Mouse (Mus musculus): ENCODE data around the gene Hopx. TPM values are rescaled to one million over a fixed set of nuclear protein-coding genes. Genes with fewer than 3 reads are reported as not detected.

Hopx gene
- polyA plus RNA-seq, 1 experiment from 2014 or later = 0.13 TPM

GRCm38 (mm10) chr5:77092531-77092930 lies 22.4 kb downstream of the Hopx start:
- Histone ChIP-seq H3K9me3 (ENCODE audit: control insufficient read depth, low read length) (no peaks in the 10 kb centered on the region), H3K4me2 (ENCODE audit: low read depth, severe bottlenecking) (no peak overlapping the region), H3K4me1 (ENCODE audit: control insufficient read depth, insufficient read depth, low read length) (peaks cover 7% of the 10 kb centered on the region), H3K36me3 (ENCODE audit: control insufficient read depth, insufficient read depth, low read length) (no peaks in the 10 kb centered on the region), H3K4me3 (ENCODE audit: low read depth, low read length) (no peak overlapping the region), H3K27ac (replicated peaks; ENCODE audit: low read depth, low read length) (no peak overlapping the region), H3K9ac (ENCODE audit: low read length) (no peak overlapping the region), H3K27me3 (ENCODE audit: control insufficient read depth, insufficient read depth, low read length) (no peaks in the 10 kb centered on the region; the same call in 1 of the 2 replicates)
- 76% methylated on average over 5 of the region's 5 CpGs for WGBS
- DNase-seq (ENCODE audit: low spot score) = no peak
- ATAC-seq (ENCODE audit: insufficient number of reproducible peaks, low FRiP score, low TSS enrichment, low read depth) = no peak

- H3K4me3 ChIP-seq (ENCODE audit: low read depth, low read length) = no peak overlapping the region
- no peak overlapping the region for H3K27ac ChIP-seq (replicated peaks; ENCODE audit: low read depth, low read length)
- ATAC-seq (ENCODE audit: insufficient number of reproducible peaks, low FRiP score, low TSS enrichment, low read depth) (no peak), DNase-seq (ENCODE audit: low spot score) (no peak)
- H3K36me3 ChIP-seq (ENCODE audit: control insufficient read depth, insufficient read depth, low read length) = no peaks in the 10 kb centered on the region
- WGBS = 72% methylated on average over 3 of the region's 3 CpGs
- H3K4me1 ChIP-seq (ENCODE audit: control insufficient read depth, insufficient read depth, low read length) = peaks cover 1% of the 10 kb centered on the region; the same call in 1 of the 2 replicates
- H3K27me3 ChIP-seq (ENCODE audit: control insufficient read depth, insufficient read depth, low read length) = no peaks in the 10 kb centered on the region; the same call in 1 of the 2 replicates
- no peak overlapping the region for H3K9ac ChIP-seq (ENCODE audit: low read length)
- no peaks in the 10 kb centered on the region for H3K9me3 ChIP-seq (ENCODE audit: control insufficient read depth, low read length)
- H3K4me2 ChIP-seq (ENCODE audit: low read depth, severe bottlenecking) = no peak overlapping the region
Observed at GRCm38 (mm10) chr5:77091923-77092322, 23.0 kb downstream of the Hopx start.

GRCm38 (mm10) chr5:77090521-77091096 lies 24.3 kb downstream of the Hopx start:
- H3K4me2 ChIP-seq (ENCODE audit: low read depth, severe bottlenecking) = no peak overlapping the region
- no peaks in the 10 kb centered on the region; the same call in 1 of the 2 replicates for H3K27me3 ChIP-seq (ENCODE audit: control insufficient read depth, insufficient read depth, low read length)
- no peak for DNase-seq (ENCODE audit: low spot score)
- no peaks in the 10 kb centered on the region for H3K4me1 ChIP-seq (ENCODE audit: control insufficient read depth, insufficient read depth, low read length)
- WGBS = 71% methylated on average over 5 of the region's 5 CpGs
- no peak overlapping the region for H3K27ac ChIP-seq (replicated peaks; ENCODE audit: low read depth, low read length)
- H3K36me3 ChIP-seq (ENCODE audit: control insufficient read depth, insufficient read depth, low read length) = no peaks in the 10 kb centered on the region
- no peaks in the 10 kb centered on the region for H3K9me3 ChIP-seq (ENCODE audit: control insufficient read depth, low read length)
- H3K9ac ChIP-seq (ENCODE audit: low read length) = no peak overlapping the region
- no peak for ATAC-seq (ENCODE audit: insufficient number of reproducible peaks, low FRiP score, low TSS enrichment, low read depth)
- no peak overlapping the region for H3K4me3 ChIP-seq (ENCODE audit: low read depth, low read length)

GRCm38 (mm10) chr5:77089901-77090300 lies 25.0 kb downstream of the Hopx start:
- Histone ChIP-seq H3K4me1 (ENCODE audit: control insufficient read depth, insufficient read depth, low read length) (no peaks in the 10 kb centered on the region), H3K4me2 (ENCODE audit: low read depth, severe bottlenecking) (no peak overlapping the region), H3K9me3 (ENCODE audit: control insufficient read depth, low read length) (no peaks in the 10 kb centered on the region), H3K9ac (ENCODE audit: low read length) (no peak overlapping the region), H3K27me3 (ENCODE audit: control insufficient read depth, insufficient read depth, low read length) (no peaks in the 10 kb centered on the region; the same call in 1 of the 2 replicates), H3K27ac (replicated peaks; ENCODE audit: low read depth, low read length) (no peak overlapping the region), H3K36me3 (ENCODE audit: control insufficient read depth, insufficient read depth, low read length) (no peaks in the 10 kb centered on the region), H3K4me3 (ENCODE audit: low read depth, low read length) (no peak overlapping the region)
- DNase-seq (ENCODE audit: low spot score) = no peak
- 54% methylated on average over 8 of the region's 8 CpGs for WGBS
- ATAC-seq (ENCODE audit: insufficient number of reproducible peaks, low FRiP score, low TSS enrichment, low read depth) = no peak

GRCm38 (mm10) chr5:77089294-77089693 lies 25.6 kb downstream of the Hopx start:
- no peaks in the 10 kb centered on the region for H3K36me3 ChIP-seq (ENCODE audit: control insufficient read depth, insufficient read depth, low read length)
- no peak for ATAC-seq (ENCODE audit: insufficient number of reproducible peaks, low FRiP score, low TSS enrichment, low read depth)
- 71% methylated on average over 1 of the region's 1 CpGs for WGBS
- H3K4me1 ChIP-seq (ENCODE audit: control insufficient read depth, insufficient read depth, low read length) = no peaks in the 10 kb centered on the region
- H3K9me3 ChIP-seq (ENCODE audit: control insufficient read depth, low read length) = no peaks in the 10 kb centered on the region
- DNase-seq (ENCODE audit: low spot score) = peak; percentile 79
- H3K9ac ChIP-seq (ENCODE audit: low read length) = no peak overlapping the region
- no peak overlapping the region for H3K4me2 ChIP-seq (ENCODE audit: low read depth, severe bottlenecking)
- H3K4me3 ChIP-seq (ENCODE audit: low read depth, low read length) = no peak overlapping the region
- no peaks in the 10 kb centered on the region for H3K27me3 ChIP-seq (ENCODE audit: control insufficient read depth, insufficient read depth, low read length)
- no peak overlapping the region for H3K27ac ChIP-seq (replicated peaks; ENCODE audit: low read depth, low read length)

GRCm38 (mm10) chr5:77087122-77087521 lies 27.8 kb downstream of the Hopx start:
- no peaks in the 10 kb centered on the region for H3K27me3 ChIP-seq (ENCODE audit: control insufficient read depth, insufficient read depth, low read length)
- H3K4me1 ChIP-seq (ENCODE audit: control insufficient read depth, insufficient read depth, low read length) = no peaks in the 10 kb centered on the region
- no peak overlapping the region for H3K9ac ChIP-seq (ENCODE audit: low read length)
- DNase-seq (ENCODE audit: low spot score) (no peak), ATAC-seq (ENCODE audit: insufficient number of reproducible peaks, low FRiP score, low TSS enrichment, low read depth) (no peak)
- H3K4me2 ChIP-seq (ENCODE audit: low read depth, severe bottlenecking) = no peak overlapping the region
- WGBS = 82% methylated on average over 3 of the region's 3 CpGs
- no peak overlapping the region for H3K4me3 ChIP-seq (ENCODE audit: low read depth, low read length)
- no peaks in the 10 kb centered on the region for H3K36me3 ChIP-seq (ENCODE audit: control insufficient read depth, insufficient read depth, low read length)
- no peak overlapping the region for H3K27ac ChIP-seq (replicated peaks; ENCODE audit: low read depth, low read length)
- no peaks in the 10 kb centered on the region for H3K9me3 ChIP-seq (ENCODE audit: control insufficient read depth, low read length)

- 91% methylated on average over 7 of the region's 7 CpGs for WGBS
- H3K27me3 ChIP-seq (ENCODE audit: control insufficient read depth, insufficient read depth, low read length) = no peaks in the 10 kb centered on the region
- H3K27ac ChIP-seq (replicated peaks; ENCODE audit: low read depth, low read length) = no peak overlapping the region
- H3K9ac ChIP-seq (ENCODE audit: low read length) = no peak overlapping the region
- H3K36me3 ChIP-seq (ENCODE audit: control insufficient read depth, insufficient read depth, low read length) = no peaks in the 10 kb centered on the region
- no peaks in the 10 kb centered on the region for H3K4me1 ChIP-seq (ENCODE audit: control insufficient read depth, insufficient read depth, low read length)
- H3K9me3 ChIP-seq (ENCODE audit: control insufficient read depth, low read length) = no peaks in the 10 kb centered on the region
- no peak overlapping the region for H3K4me3 ChIP-seq (ENCODE audit: low read depth, low read length)
- ATAC-seq (ENCODE audit: insufficient number of reproducible peaks, low FRiP score, low TSS enrichment, low read depth) (no peak), DNase-seq (ENCODE audit: low spot score) (no peak)
- H3K4me2 ChIP-seq (ENCODE audit: low read depth, severe bottlenecking) = no peak overlapping the region
Observed at GRCm38 (mm10) chr5:77086541-77086940, 28.4 kb downstream of the Hopx start.

- 86% methylated on average over 10 of the region's 10 CpGs for WGBS
- H3K36me3 ChIP-seq (ENCODE audit: control insufficient read depth, insufficient read depth, low read length) = no peaks in the 10 kb centered on the region
- H3K27me3 ChIP-seq (ENCODE audit: control insufficient read depth, insufficient read depth, low read length) = no peaks in the 10 kb centered on the region
- no peaks in the 10 kb centered on the region for H3K9me3 ChIP-seq (ENCODE audit: control insufficient read depth, low read length)
- no peaks in the 10 kb centered on the region for H3K4me1 ChIP-seq (ENCODE audit: control insufficient read depth, insufficient read depth, low read length)
- no peak overlapping the region for H3K4me2 ChIP-seq (ENCODE audit: low read depth, severe bottlenecking)
- DNase-seq (ENCODE audit: low spot score) = no peak
- H3K9ac ChIP-seq (ENCODE audit: low read length) = no peak overlapping the region
- ATAC-seq (ENCODE audit: insufficient number of reproducible peaks, low FRiP score, low TSS enrichment, low read depth) = no peak
- H3K4me3 ChIP-seq (ENCODE audit: low read depth, low read length) = no peak overlapping the region
- no peak overlapping the region for H3K27ac ChIP-seq (replicated peaks; ENCODE audit: low read depth, low read length)
Observed at GRCm38 (mm10) chr5:77085753-77086450, 29.0 kb downstream of the Hopx start.
